8 mouse cellular contexts compared by ENCODE assay signal in the genomic region with DNA sequence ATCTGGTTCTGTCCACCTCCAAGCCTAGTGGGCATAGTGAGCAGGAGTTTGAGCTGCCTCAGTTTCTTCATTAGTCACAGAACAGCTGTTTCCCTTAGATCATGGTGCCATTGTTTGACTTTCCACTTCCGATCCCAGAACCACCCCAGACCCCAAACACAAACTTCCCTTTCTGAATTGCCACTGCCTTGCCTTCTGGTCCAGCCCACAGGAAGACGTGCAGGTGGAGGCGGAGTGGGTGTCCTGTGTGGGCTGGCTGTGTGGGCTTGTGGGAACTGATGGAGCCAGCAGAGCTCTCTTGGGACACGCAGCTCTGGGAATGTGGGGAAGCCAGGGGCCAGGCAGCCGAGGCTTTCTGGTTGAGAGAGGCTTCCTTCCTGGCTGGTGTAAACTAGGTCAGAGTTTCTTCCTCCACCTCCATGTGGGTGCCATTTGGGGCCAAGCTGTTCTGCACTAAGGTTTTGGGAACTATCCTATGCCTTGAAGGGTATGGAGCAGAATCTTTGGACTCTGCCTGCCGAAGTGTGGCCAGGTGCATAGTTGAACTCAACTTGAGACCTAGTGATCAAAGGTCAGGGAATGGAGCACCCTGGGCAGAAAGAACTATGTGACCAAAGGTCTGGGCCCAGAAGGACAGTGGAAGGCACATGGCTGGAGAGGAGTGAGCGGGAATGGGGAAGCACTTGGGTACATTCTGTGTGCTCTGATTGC. TPM values are rescaled to one million over a fixed set of nuclear protein-coding genes. Genes with fewer than 3 reads are reported as not detected.
A peak's percentile ranks its signal among the peaks of the same experiment; 100 is the strongest.
DNase-seq lines count a peak whose midpoint lies in the region; ATAC-seq and TF ChIP-seq lines count a peak whose summit lies in the region.

No protein-coding gene starts in this region.

- peak in 1 of 2 experiments; percentile 33 for DNase-seq in left cerebral cortex, adult 2 months (ENCODE audit: extremely low spot score in 1 of 2, low spot score in 2 of 2)
- no peak for DNase-seq in left cerebral cortex, postnatal 14 days (ENCODE audit: low spot score in 2 of 2)
- DNase-seq in heart, postnatal 10 days: peak; percentile 37 to 54
- peak; percentile 30 to 47 for DNase-seq in kidney, postnatal 4 days
- no peak for DNase-seq in embryo, embryonic 9.5 days (ENCODE audit: extremely low spot score)
- no peak for DNase-seq in retina, postnatal 1 day
- DNase-seq in cerebellum, postnatal 4 days (ENCODE audit: low spot score in 2 of 2): no peak

- peak overlapping the region; percentile 40; the same call in 1 of the 2 replicates for H3K27ac ChIP-seq in left cerebral cortex, adult 2 months
- 0 out of 2 replicates have a peak overlapping the region, but pooled peaks have one; percentile 36 for H3K27ac ChIP-seq in embryonic facial prominence, embryonic 13.5 days

- TF ChIP-seq CTCF in left cerebral cortex, adult 2 months (IDR thresholded peaks at IDR 0.05): no peak

- ATAC-seq in embryonic facial prominence, embryonic 13.5 days (ENCODE audit: insufficient number of reproducible peaks, insufficient read depth, low FRiP score, low TSS enrichment, low read depth): no peak

- H3K4me3 ChIP-seq in left cerebral cortex, adult 2 months: no peak overlapping the region
- H3K4me3 ChIP-seq in embryonic facial prominence, embryonic 13.5 days: no peak overlapping the region

- H3K27me3 ChIP-seq in embryonic facial prominence, embryonic 13.5 days: no peaks in the 10 kb centered on the region

- no peaks in the 10 kb centered on the region for H3K9me3 ChIP-seq in embryonic facial prominence, embryonic 13.5 days

- 72% methylated on average over 7 of the region's 7 CpGs for WGBS in embryonic facial prominence, embryonic 13.5 days

- peaks cover 51% of the 10 kb centered on the region for H3K36me3 ChIP-seq in embryonic facial prominence, embryonic 13.5 days

- H3K4me1 ChIP-seq in embryonic facial prominence, embryonic 13.5 days: peaks cover 54% of the 10 kb centered on the region

- 0 out of 2 replicates have a peak overlapping the region, but pooled peaks have one; percentile 1 for H3K4me2 ChIP-seq in embryonic facial prominence, embryonic 13.5 days

- no peak overlapping the region for H3K9ac ChIP-seq in embryonic facial prominence, embryonic 13.5 days

- intact Hi-C loops in left cerebral cortex, adult 2 months (cut with DNase I): loop anchor here (5.0 kb wide), 1 partner anchor 37 kb away; no protein-coding TSS in a partner anchor
- intact Hi-C loops in left cerebral cortex, postnatal 14 days (cut with DNase I): no loop called here
- intact Hi-C loops in heart, postnatal 10 days (cut with DNase I): loop anchor here (2.0 to 5.0 kb wide), 2 partner anchors 15 to 37 kb away; no protein-coding TSS in a partner anchor

RNA-seq across cellular contexts. Expression of gene Litaf, which starts 3.9 kb away (rescaled TPM):
- 10 to 100 TPM in 1 of 2 experiments, 1 to 10 TPM in 1; 9.1 to 14.1 TPM for total RNA-seq in left cerebral cortex, adult 2 months (2021)
- 10 to 100 TPM in 1 of 2 experiments, 1 to 10 TPM in 1; 8.0 to 10.0 TPM for total RNA-seq in left cerebral cortex, postnatal 14 days (2021)
- 111 and 120 TPM in 2 replicates for polyA plus RNA-seq in embryonic facial prominence, embryonic 13.5 days (2015; fragmentation: Nextera tagmentation; extraction: Ambion mirVana)
- 10 to 100 TPM; 39.9 to 42.8 TPM for total RNA-seq in heart, postnatal 10 days (2021)

RNA-seq across cellular contexts. Expression of gene Snn, which starts 9.1 kb away (rescaled TPM):
- 100 to 1,000 TPM; 174 to 177 TPM for total RNA-seq in left cerebral cortex, adult 2 months (2021)
- 100 to 1,000 TPM; 180 to 190 TPM for total RNA-seq in left cerebral cortex, postnatal 14 days (2021)
- 50.7 and 51.1 TPM in 2 replicates for polyA plus RNA-seq in embryonic facial prominence, embryonic 13.5 days (2015; fragmentation: Nextera tagmentation; extraction: Ambion mirVana)
- 10 to 100 TPM; 45.9 to 47.7 TPM for total RNA-seq in heart, postnatal 10 days (2021)

Comparison
In these comparisons a context has a peak if more than half of its experiments do, and no peak if none do; other contexts are left out.
1. DNase-seq: peak in heart, postnatal 10 days (2 of 2) and kidney, postnatal 4 days (2 of 2); none in left cerebral cortex, postnatal 14 days (0 of 2), embryo, embryonic 9.5 days (single experiment), retina, postnatal 1 day (single experiment) and cerebellum, postnatal 4 days (0 of 2).